8 mouse cellular contexts compared by ENCODE assay signal in the genomic region with DNA sequence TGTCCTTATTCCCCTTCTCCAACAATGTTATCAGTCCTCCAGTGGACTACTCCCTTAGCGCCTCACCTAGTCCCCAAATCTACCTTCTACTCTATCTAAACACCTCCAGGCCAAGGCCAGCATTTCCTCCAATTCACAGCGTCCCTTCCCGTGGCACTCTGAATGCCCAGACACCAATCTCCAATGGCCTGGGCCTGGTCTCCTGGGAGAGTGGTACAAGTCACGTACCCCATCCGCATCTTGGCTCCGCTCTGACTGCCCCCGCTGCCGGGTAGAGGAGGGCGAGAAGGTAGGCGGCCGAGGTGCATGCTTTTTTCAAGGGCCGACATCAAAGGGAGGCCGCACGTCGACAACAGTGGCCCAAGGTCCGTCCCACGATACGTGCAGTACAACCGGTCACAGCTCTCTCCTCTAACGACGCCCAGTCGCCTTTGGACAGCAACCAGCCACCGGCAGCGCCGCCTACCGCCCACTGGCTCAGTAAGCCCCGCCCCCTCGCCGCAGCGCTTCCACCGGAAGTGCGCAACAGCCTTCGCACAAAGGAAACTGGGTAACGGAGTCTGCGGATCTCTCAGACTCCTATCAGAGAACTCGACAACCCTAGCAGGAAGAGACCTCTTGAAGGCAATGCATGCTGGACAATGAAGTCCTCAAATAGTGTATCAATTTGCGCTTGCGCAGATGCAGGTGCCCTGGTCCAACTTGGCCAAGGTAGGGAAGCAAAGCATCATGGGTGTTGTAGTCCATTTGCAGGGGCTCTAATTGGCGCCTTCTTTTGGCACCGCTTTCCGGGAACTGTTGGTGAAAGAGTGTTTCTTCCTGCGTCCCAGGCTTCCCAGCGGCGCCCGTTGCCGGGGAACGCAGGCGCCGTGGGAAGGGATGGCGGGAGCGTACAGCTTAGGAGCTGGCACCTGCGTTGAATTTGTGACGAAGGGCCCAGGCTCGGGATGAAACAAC. TPM values are rescaled to one million over a fixed set of nuclear protein-coding genes. Genes with fewer than 3 reads are reported as not detected.
DNase-seq lines count a peak whose midpoint lies in the region; ATAC-seq lines count a peak whose summit lies in the region.

TSS of gene C2cd3 (plus strand) at position 739 of the 957 bp plus-strand sequence.
TSS of gene Ppme1 (minus strand) at position 813 of the 957 bp plus-strand sequence.

- peak; percentile 95 for ATAC-seq in erythroblast, adult 5-6 weeks (replicated peaks; ENCODE audit: low FRiP score, poor library complexity, severe bottlenecking)
- peak; percentile 98 for ATAC-seq in kidney, embryonic 15.5 days (replicated peaks; ENCODE audit: low FRiP score)
- ATAC-seq in monocyte, adult 5-6 weeks (replicated peaks; ENCODE audit: insufficient number of reproducible peaks, low FRiP score, low TSS enrichment, poor library complexity, severe bottlenecking) = peak; percentile 99

- H3K27me3 ChIP-seq in heart, embryonic 10.5 days (ENCODE audit: insufficient read depth, poor library complexity, severe bottlenecking) = no peaks in the 10 kb centered on the region
- H3K27me3 ChIP-seq in kidney, embryonic 15.5 days = no peaks in the 10 kb centered on the region

- H3K4me1 ChIP-seq in heart, embryonic 10.5 days = peaks cover 12% of the 10 kb centered on the region; the same call in 1 of the 2 replicates
- H3K4me1 ChIP-seq in kidney, embryonic 15.5 days = peaks cover 22% of the 10 kb centered on the region

- H3K36me3 ChIP-seq in heart, embryonic 10.5 days = peaks cover 20% of the 10 kb centered on the region
- peaks cover 20% of the 10 kb centered on the region for H3K36me3 ChIP-seq in kidney, embryonic 15.5 days

- peak within 1 kb of the TSS; percentile 71 for H3K9ac ChIP-seq in kidney, embryonic 15.5 days

- H3K9me3 ChIP-seq in heart, embryonic 10.5 days = no peaks in the 10 kb centered on the region
- H3K9me3 ChIP-seq in kidney, embryonic 15.5 days (replicated peaks) = no peaks in the 10 kb centered on the region

- H3K27ac ChIP-seq in heart, embryonic 10.5 days = peak within 1 kb of the TSS; percentile 91
- H3K27ac ChIP-seq in kidney, embryonic 15.5 days = peak within 1 kb of the TSS; percentile 86

- peak within 1 kb of the TSS; percentile 74 for H3K4me3 ChIP-seq in heart, embryonic 10.5 days
- peak within 1 kb of the TSS; percentile 65 for H3K4me3 ChIP-seq in kidney, embryonic 15.5 days (replicated peaks)

- H3K4me2 ChIP-seq in kidney, embryonic 15.5 days = peak within 1 kb of the TSS; percentile 72

- peak; percentile 99 for DNase-seq in B cell, adult 2 months
- DNase-seq in brain, adult 2 months (ENCODE audit: low read depth, low spot score) = peak; percentile 100
- DNase-seq in heart, embryonic 10.5 days (ENCODE audit: low spot score) = peak; percentile 100
- DNase-seq in liver = peak; percentile 99
- peak; percentile 99 for DNase-seq in spleen, postnatal 4 days (ENCODE audit: low spot score in 2 of 2)

- under 1% methylated on average over 54 of the region's 54 CpGs for WGBS in heart, embryonic 10.5 days
- WGBS in kidney, embryonic 15.5 days = under 1% methylated on average over 54 of the region's 54 CpGs

RNA-seq across cellular contexts. Expression of gene C2cd3, which starts in this region (rescaled TPM):
- 11.1 and 28.8 TPM in 2 replicates for total RNA-seq in erythroblast, adult 5-6 weeks (2015; ENCODE audit: low replicate concordance)
- 14.8 and 17.4 TPM in 2 replicates for total RNA-seq in erythroblast, adult 5-6 weeks (2017; ENCODE audit: low replicate concordance)
- polyA plus RNA-seq in heart, embryonic 10.5 days (2016; fragmentation: Nextera tagmentation; extraction: Ambion mirVana) = 20.1 and 22.9 TPM in 2 replicates
- polyA plus RNA-seq in kidney, embryonic 15.5 days (2015; fragmentation: Nextera tagmentation; extraction: Ambion mirVana) = 27.4 and 28.1 TPM in 2 replicates
- 14.5 to 39.8 TPM (median 23.7 TPM) in 3 replicates for total RNA-seq in monocyte, adult 5-6 weeks (2017)

RNA-seq across cellular contexts. Expression of gene Ppme1, which starts in this region (rescaled TPM):
- 11.5 and 16.1 TPM in 2 replicates for total RNA-seq in erythroblast, adult 5-6 weeks (2015; ENCODE audit: low replicate concordance)
- total RNA-seq in erythroblast, adult 5-6 weeks (2017; ENCODE audit: low replicate concordance) = 29.1 and 37.9 TPM in 2 replicates
- 68.2 and 74.8 TPM in 2 replicates for polyA plus RNA-seq in heart, embryonic 10.5 days (2016; fragmentation: Nextera tagmentation; extraction: Ambion mirVana)
- polyA plus RNA-seq in kidney, embryonic 15.5 days (2015; fragmentation: Nextera tagmentation; extraction: Ambion mirVana) = 61.2 and 68.9 TPM in 2 replicates
- total RNA-seq in monocyte, adult 5-6 weeks (2017) = 44.9 to 68.1 TPM (median 64.4 TPM) in 3 replicates

Comparison
In these comparisons a context has a peak if more than half of its experiments do, and no peak if none do; other contexts are left out.
1. Peak in every context shown above with its lines: DNase-seq, ATAC-seq, H3K4me3 ChIP-seq and H3K27ac ChIP-seq.